25 mouse cellular contexts compared by ENCODE assay signal in genomic region chrX:20573927-20574326, GRCm38 (mm10). TPM values are rescaled to one million over a fixed set of nuclear protein-coding genes. Genes with fewer than 3 reads are reported as not detected.
"Had no signal": no experiment of that assay in that cellular context is flagged by ENCODE, and none has a peak within 500 bp of the region (broad histone marks: within the 10 kb centered on the region; RNA-seq: fewer than 3 reads in every experiment).

No protein-coding gene starts in this region.

- DNase-seq: gastrocnemius, postnatal 14 days; gastrocnemius, postnatal 36 days; heart, adult 18-20 months; heart, postnatal 10 days; heart, postnatal 4 days; kidney, adult 18-20 months; kidney, adult 8-10 months; kidney, postnatal 10 days; kidney, postnatal 25 days; kidney, postnatal 4 days; liver had no signal

- ATAC-seq: hindbrain, embryonic 16.5 days; inflammation-experienced regulatory T-cells, adult 6 months; intestine, embryonic 15.5 days; intestine, postnatal 0 days; liver, embryonic 12.5 days had no signal

- H3K9me3 ChIP-seq: heart, embryonic 10.5 days; heart, embryonic 12.5 days; hindbrain, embryonic 10.5 days; hindbrain, embryonic 12.5 days; intestine, embryonic 15.5 days; limb, embryonic 10.5 days; limb, embryonic 12.5 days; liver, embryonic 12.5 days had no signal

- H3K4me1 ChIP-seq: hindbrain, embryonic 10.5 days; hindbrain, embryonic 12.5 days; intestine, embryonic 15.5 days; limb, embryonic 12.5 days had no signal

- H3K27me3 ChIP-seq: heart, embryonic 12.5 days; hindbrain, embryonic 12.5 days; intestine, embryonic 15.5 days; limb, embryonic 12.5 days; liver, embryonic 12.5 days had no signal

- H3K9ac ChIP-seq: heart, embryonic 12.5 days; hindbrain, embryonic 12.5 days; hindbrain, embryonic 14.5 days; intestine, embryonic 15.5 days; limb, embryonic 12.5 days; liver, embryonic 12.5 days had no signal

- H3K4me2 ChIP-seq: heart, embryonic 12.5 days; hindbrain, embryonic 12.5 days; hindbrain, embryonic 14.5 days; intestine, embryonic 15.5 days; limb, embryonic 12.5 days; liver, embryonic 12.5 days had no signal

- H3K36me3 ChIP-seq: heart, embryonic 10.5 days; heart, embryonic 12.5 days; hindbrain, embryonic 10.5 days; hindbrain, embryonic 12.5 days; intestine, embryonic 15.5 days; limb, embryonic 10.5 days; limb, embryonic 12.5 days; liver, embryonic 12.5 days had no signal

- H3K4me3 ChIP-seq: heart, embryonic 10.5 days; heart, embryonic 12.5 days; hindbrain, embryonic 10.5 days; hindbrain, embryonic 12.5 days; intestine, embryonic 15.5 days; layer of hippocampus, adult 2 months; left cerebral cortex, adult 2 months; limb, embryonic 10.5 days; limb, embryonic 12.5 days; liver, embryonic 12.5 days had no signal

- H3K27ac ChIP-seq: heart, embryonic 10.5 days; hindbrain, embryonic 10.5 days; hindbrain, embryonic 12.5 days; hindbrain, embryonic 14.5 days; intestine, embryonic 15.5 days; layer of hippocampus, adult 2 months; left cerebral cortex, adult 2 months; limb, embryonic 10.5 days; limb, embryonic 12.5 days; liver, embryonic 12.5 days had no signal

RNA-seq across cellular contexts. Expression of gene Rgn, which starts 24.3 kb away (rescaled TPM):
- total RNA-seq: gastrocnemius, postnatal 14 days; gastrocnemius, postnatal 36 days had no signal
- polyA plus RNA-seq: hindbrain, embryonic 12.5 days; inflammation-experienced regulatory T-cells, adult 6 months had no signal
